Mouse (Mus musculus): ENCODE data around the gene Uba5. TPM values are rescaled to one million over a fixed set of nuclear protein-coding genes. Genes with fewer than 3 reads are reported as not detected.

Uba5 gene
- polyA plus RNA-seq, 1 experiment from 2014 or later, result 68.5 TPM

GRCm38 (mm10) chr9:104100822-104101221, 37.9 kb upstream of the Uba5 start:
- Histone ChIP-seq H3K4me2 (ENCODE audit: low read length) (no peak overlapping the region), H3K9me3 (ENCODE audit: control insufficient read depth, low read length) (no peaks in the 10 kb centered on the region), H3K4me3 (replicated peaks; ENCODE audit: low read length) (no peak overlapping the region), H3K27ac (ENCODE audit: low read length) (no peak overlapping the region), H3K27me3 (replicated peaks; ENCODE audit: control insufficient read depth, insufficient read depth, low read length) (no peaks in the 10 kb centered on the region), H3K4me1 (replicated peaks; ENCODE audit: control insufficient read depth, insufficient read depth, low read length) (no peaks in the 10 kb centered on the region; the same call in 1 of the 2 replicates), H3K9ac (replicated peaks; ENCODE audit: low read depth, low read length) (no peak overlapping the region), H3K36me3 (ENCODE audit: control insufficient read depth, insufficient read depth) (no peaks in the 10 kb centered on the region)
- ATAC-seq, result no peak
- 48% methylated on average over 7 of the region's 7 CpGs for WGBS

DNA sequence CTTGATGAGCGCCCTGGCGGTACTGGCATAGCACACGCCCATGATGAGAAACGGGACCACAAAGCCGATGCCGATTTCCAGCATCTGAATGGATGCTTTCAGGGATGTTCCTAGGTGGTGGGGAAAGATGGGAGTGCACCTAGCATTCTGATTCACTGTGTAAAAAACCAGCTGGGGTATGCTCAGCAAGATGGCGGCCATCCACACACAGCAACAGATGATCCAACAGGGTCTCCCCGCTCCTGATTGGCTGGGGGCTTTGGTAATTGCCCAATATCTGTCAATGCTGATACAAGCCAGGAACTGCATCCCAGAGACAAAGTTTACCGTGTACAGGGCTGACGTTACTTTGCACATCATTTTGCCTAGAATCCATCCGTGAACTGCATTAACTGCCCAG, 36.1 kb upstream of the Uba5 start:
- Histone ChIP-seq H3K4me3 (replicated peaks; ENCODE audit: low read length) (no peak overlapping the region), H3K4me1 (replicated peaks; ENCODE audit: control insufficient read depth, insufficient read depth, low read length) (no peaks in the 10 kb centered on the region; the same call in 1 of the 2 replicates), H3K4me2 (ENCODE audit: low read length) (no peak overlapping the region), H3K9me3 (ENCODE audit: control insufficient read depth, low read length) (no peaks in the 10 kb centered on the region), H3K9ac (replicated peaks; ENCODE audit: low read depth, low read length) (no peak overlapping the region), H3K36me3 (ENCODE audit: control insufficient read depth, insufficient read depth) (no peaks in the 10 kb centered on the region), H3K27ac (ENCODE audit: low read length) (no peak overlapping the region), H3K27me3 (replicated peaks; ENCODE audit: control insufficient read depth, insufficient read depth, low read length) (no peaks in the 10 kb centered on the region)
- WGBS, result 94% methylated on average over 11 of the region's 11 CpGs
- no peak for ATAC-seq

GRCm38 (mm10) chr9:104098256-104098655, 35.3 kb upstream of the Uba5 start:
- ATAC-seq, result no peak
- Histone ChIP-seq H3K4me3 (replicated peaks; ENCODE audit: low read length) (no peak overlapping the region), H3K36me3 (ENCODE audit: control insufficient read depth, insufficient read depth) (no peaks in the 10 kb centered on the region), H3K9ac (replicated peaks; ENCODE audit: low read depth, low read length) (no peak overlapping the region), H3K27ac (ENCODE audit: low read length) (no peak overlapping the region), H3K9me3 (ENCODE audit: control insufficient read depth, low read length) (no peaks in the 10 kb centered on the region), H3K4me2 (ENCODE audit: low read length) (no peak overlapping the region), H3K27me3 (replicated peaks; ENCODE audit: control insufficient read depth, insufficient read depth, low read length) (no peaks in the 10 kb centered on the region), H3K4me1 (replicated peaks; ENCODE audit: control insufficient read depth, insufficient read depth, low read length) (no peaks in the 10 kb centered on the region; the same call in 1 of the 2 replicates)
- WGBS, result 74% methylated on average over 5 of the region's 5 CpGs

- no peak overlapping the region for H3K4me2 ChIP-seq (ENCODE audit: low read length)
- no peaks in the 10 kb centered on the region for H3K36me3 ChIP-seq (ENCODE audit: control insufficient read depth, insufficient read depth)
- H3K9ac ChIP-seq (replicated peaks; ENCODE audit: low read depth, low read length), result no peak overlapping the region
- H3K4me1 ChIP-seq (replicated peaks; ENCODE audit: control insufficient read depth, insufficient read depth, low read length), result peaks cover 7% of the 10 kb centered on the region; the same call in 1 of the 2 replicates
- no peak overlapping the region for H3K27ac ChIP-seq (ENCODE audit: low read length)
- no peak overlapping the region for H3K4me3 ChIP-seq (replicated peaks; ENCODE audit: low read length)
- 92% methylated on average over 5 of the region's 5 CpGs for WGBS
- no peaks in the 10 kb centered on the region for H3K27me3 ChIP-seq (replicated peaks; ENCODE audit: control insufficient read depth, insufficient read depth, low read length)
- no peaks in the 10 kb centered on the region for H3K9me3 ChIP-seq (ENCODE audit: control insufficient read depth, low read length)
- ATAC-seq, result no peak
Observed at GRCm38 (mm10) chr9:104092945-104093344, 30.0 kb upstream of the Uba5 start.

- H3K27me3 ChIP-seq (replicated peaks; ENCODE audit: control insufficient read depth, insufficient read depth, low read length), result no peaks in the 10 kb centered on the region
- no peaks in the 10 kb centered on the region for H3K36me3 ChIP-seq (ENCODE audit: control insufficient read depth, insufficient read depth)
- 0 out of 2 replicates have a peak, but pooled peaks have one; percentile 40 for ATAC-seq
- peaks cover 7% of the 10 kb centered on the region; the same call in 1 of the 2 replicates for H3K4me1 ChIP-seq (replicated peaks; ENCODE audit: control insufficient read depth, insufficient read depth, low read length)
- H3K9ac ChIP-seq (replicated peaks; ENCODE audit: low read depth, low read length), result no peak overlapping the region
- H3K27ac ChIP-seq (ENCODE audit: low read length), result no peak overlapping the region
- H3K9me3 ChIP-seq (ENCODE audit: control insufficient read depth, low read length), result no peaks in the 10 kb centered on the region
- no peak overlapping the region for H3K4me3 ChIP-seq (replicated peaks; ENCODE audit: low read length)
- no peak overlapping the region; the same call in 1 of the 2 replicates for H3K4me2 ChIP-seq (ENCODE audit: low read length)
- whole genome bisulfite sequencing, result 19% methylated on average over 8 of the region's 8 CpGs
Observed at GRCm38 (mm10) chr9:104088555-104088954, 25.6 kb upstream of the Uba5 start.

GRCm38 (mm10) chr9:104085730-104086429, 22.9 kb upstream of the Uba5 start:
- Histone ChIP-seq H3K36me3 (ENCODE audit: control insufficient read depth, insufficient read depth) (no peaks in the 10 kb centered on the region), H3K4me1 (replicated peaks; ENCODE audit: control insufficient read depth, insufficient read depth, low read length) (peaks cover 7% of the 10 kb centered on the region; the same call in 1 of the 2 replicates), H3K9ac (replicated peaks; ENCODE audit: low read depth, low read length) (no peak overlapping the region), H3K4me3 (replicated peaks; ENCODE audit: low read length) (no peak overlapping the region), H3K4me2 (ENCODE audit: low read length) (no peak overlapping the region), H3K9me3 (ENCODE audit: control insufficient read depth, low read length) (no peaks in the 10 kb centered on the region), H3K27me3 (replicated peaks; ENCODE audit: control insufficient read depth, insufficient read depth, low read length) (no peaks in the 10 kb centered on the region), H3K27ac (ENCODE audit: low read length) (no peak overlapping the region)
- 73% methylated on average over 4 of the region's 4 CpGs for WGBS
- ATAC-seq, result no peak

DNA sequence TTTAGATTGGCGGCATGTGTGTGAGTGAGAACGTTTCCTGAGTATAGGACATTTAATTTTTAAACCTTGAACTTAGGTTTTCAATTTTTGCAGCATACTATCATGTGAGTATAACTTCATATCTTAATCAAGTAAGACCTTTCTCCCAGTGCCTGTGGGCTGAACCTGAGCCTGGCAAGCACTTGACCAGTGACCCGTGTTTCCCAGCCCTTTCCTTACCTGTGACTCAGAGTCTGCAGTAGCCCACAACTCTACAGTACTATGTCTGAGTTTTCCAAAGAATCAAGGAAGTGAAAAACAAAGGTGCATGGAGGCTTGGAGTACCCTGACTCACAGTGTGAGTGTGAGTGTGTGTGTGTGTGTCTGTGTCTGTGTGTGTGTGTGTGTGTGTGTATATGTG, 17.1 kb upstream of the Uba5 start:
- Histone ChIP-seq H3K9ac (replicated peaks; ENCODE audit: low read depth, low read length) (no peak overlapping the region), H3K4me3 (replicated peaks; ENCODE audit: low read length) (no peak overlapping the region), H3K9me3 (ENCODE audit: control insufficient read depth, low read length) (no peaks in the 10 kb centered on the region), H3K36me3 (ENCODE audit: control insufficient read depth, insufficient read depth) (no peaks in the 10 kb centered on the region), H3K4me2 (ENCODE audit: low read length) (no peak overlapping the region), H3K4me1 (replicated peaks; ENCODE audit: control insufficient read depth, insufficient read depth, low read length) (no peaks in the 10 kb centered on the region), H3K27ac (ENCODE audit: low read length) (no peak overlapping the region), H3K27me3 (replicated peaks; ENCODE audit: control insufficient read depth, insufficient read depth, low read length) (no peaks in the 10 kb centered on the region)
- WGBS, result 82% methylated on average over 3 of the region's 3 CpGs
- no peak for ATAC-seq

DNA sequence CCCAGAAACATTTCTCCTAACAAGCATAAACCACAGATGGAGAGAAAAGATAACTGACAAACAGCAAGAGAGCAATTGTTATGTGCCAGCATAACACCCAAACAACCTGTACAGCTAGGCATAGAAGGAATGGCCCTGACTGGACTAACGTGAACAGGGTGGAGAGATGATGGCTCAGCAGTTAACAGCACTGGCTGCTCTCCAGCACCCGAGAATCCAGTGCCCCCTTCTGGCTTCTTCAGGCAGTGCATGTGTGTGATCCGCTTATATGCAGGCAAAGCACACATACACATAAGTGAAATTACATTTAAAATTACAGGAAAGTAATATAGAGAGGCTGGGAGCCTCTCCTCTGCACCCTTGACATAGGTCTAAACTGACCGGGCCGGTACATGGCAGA, 16.4 kb upstream of the Uba5 start:
- Histone ChIP-seq H3K9me3 (ENCODE audit: control insufficient read depth, low read length) (no peaks in the 10 kb centered on the region), H3K36me3 (ENCODE audit: control insufficient read depth, insufficient read depth) (no peaks in the 10 kb centered on the region), H3K27ac (ENCODE audit: low read length) (no peak overlapping the region), H3K9ac (replicated peaks; ENCODE audit: low read depth, low read length) (no peak overlapping the region), H3K4me3 (replicated peaks; ENCODE audit: low read length) (no peak overlapping the region), H3K4me1 (replicated peaks; ENCODE audit: control insufficient read depth, insufficient read depth, low read length) (no peaks in the 10 kb centered on the region), H3K4me2 (ENCODE audit: low read length) (no peak overlapping the region), H3K27me3 (replicated peaks; ENCODE audit: control insufficient read depth, insufficient read depth, low read length) (no peaks in the 10 kb centered on the region)
- WGBS, result 37% methylated on average over 5 of the region's 5 CpGs
- ATAC-seq, result no peak

DNA sequence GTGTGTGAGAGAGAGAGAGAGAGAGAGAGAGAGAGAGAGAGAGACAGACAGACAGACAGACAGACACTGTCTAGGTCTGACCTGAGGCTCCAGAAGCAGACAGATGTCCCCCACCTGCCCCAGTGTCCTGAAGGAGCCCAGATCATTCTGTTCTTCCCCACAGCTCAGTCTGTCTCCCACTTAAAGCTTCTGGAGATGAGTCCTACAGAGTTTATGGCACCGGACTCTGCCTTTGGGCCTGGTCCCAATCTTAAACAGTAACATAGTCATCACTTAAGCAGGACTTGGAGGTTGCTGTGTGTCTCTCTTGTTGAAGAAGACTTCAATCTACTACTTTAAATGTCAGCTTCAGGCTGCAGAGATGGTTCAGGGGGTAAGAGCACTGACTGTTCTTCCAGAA, 15.8 kb upstream of the Uba5 start:
- no peaks in the 10 kb centered on the region for H3K4me1 ChIP-seq (replicated peaks; ENCODE audit: control insufficient read depth, insufficient read depth, low read length)
- no peak overlapping the region for H3K4me3 ChIP-seq (replicated peaks; ENCODE audit: low read length)
- no peak overlapping the region for H3K27ac ChIP-seq (ENCODE audit: low read length)
- H3K9me3 ChIP-seq (ENCODE audit: control insufficient read depth, low read length), result no peaks in the 10 kb centered on the region
- H3K36me3 ChIP-seq (ENCODE audit: control insufficient read depth, insufficient read depth), result no peaks in the 10 kb centered on the region
- WGBS, result 96% methylated on average over 1 of the region's 1 CpGs
- no peak overlapping the region for H3K9ac ChIP-seq (replicated peaks; ENCODE audit: low read depth, low read length)
- no peak overlapping the region for H3K4me2 ChIP-seq (ENCODE audit: low read length)
- ATAC-seq, result no peak
- no peaks in the 10 kb centered on the region for H3K27me3 ChIP-seq (replicated peaks; ENCODE audit: control insufficient read depth, insufficient read depth, low read length)

DNA sequence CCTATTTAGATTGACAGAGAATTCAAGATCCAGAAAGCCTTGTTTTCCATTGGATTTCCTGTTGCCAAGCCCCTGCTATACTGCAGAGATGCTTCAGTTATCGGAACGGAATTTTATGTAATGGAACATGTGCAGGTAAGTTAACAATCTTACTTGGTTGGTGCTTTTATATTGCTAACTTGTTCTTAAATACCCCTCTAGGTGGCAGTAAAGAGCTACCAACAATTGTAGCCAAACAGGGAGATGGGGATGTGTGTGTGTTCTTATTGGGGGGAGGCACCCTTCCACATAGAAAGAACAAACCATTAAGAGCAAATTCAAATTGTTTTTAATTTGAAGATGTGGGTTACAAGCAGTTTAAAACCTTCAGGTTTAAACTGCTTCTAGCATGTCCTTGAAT, 12.9 kb upstream of the Uba5 start:
- ATAC-seq, result no peak
- Histone ChIP-seq H3K9me3 (ENCODE audit: control insufficient read depth, low read length) (no peaks in the 10 kb centered on the region), H3K4me1 (replicated peaks; ENCODE audit: control insufficient read depth, insufficient read depth, low read length) (no peaks in the 10 kb centered on the region), H3K4me2 (ENCODE audit: low read length) (no peak overlapping the region), H3K27ac (ENCODE audit: low read length) (no peak overlapping the region), H3K4me3 (replicated peaks; ENCODE audit: low read length) (no peak overlapping the region), H3K36me3 (ENCODE audit: control insufficient read depth, insufficient read depth) (no peaks in the 10 kb centered on the region), H3K9ac (replicated peaks; ENCODE audit: low read depth, low read length) (no peak overlapping the region), H3K27me3 (replicated peaks; ENCODE audit: control insufficient read depth, insufficient read depth, low read length) (no peaks in the 10 kb centered on the region)
- WGBS, result 63% methylated on average over 2 of the region's 2 CpGs

Measured in forebrain, embryonic 16.5 days (tissue).